Mouse (Mus musculus) midbrain, embryonic 16.5 days (tissue): Measurements from ENCODE around the gene Grin2a. TPM values are rescaled to one million over a fixed set of nuclear protein-coding genes. Genes with fewer than 3 reads are reported as not detected.

Source experiments
- ATAC-seq: fragments of 200-750 bp; cut with Nextera tagmentation; 2 replicates; pipeline ENCODE4 v1.8.0; 2017; ENCODE audit warnings: moderate TSS enrichment
- H3K27ac ChIP-seq: fragments of 300-500 bp; sonication (generic); 2 replicates; pipeline ENCODE4 v1.5.1; 2014; ENCODE audit warnings: mild to moderate bottlenecking, low read length, mixed read lengths
- H3K27me3 ChIP-seq: fragments of 300-500 bp; sonication (generic); 2 replicates; pipeline ENCODE4 v1.6.1; 2014; ENCODE audit warnings: low read depth, low read length, mixed read lengths; ENCODE audit not compliant: control insufficient read depth, insufficient read depth
- H3K36me3 ChIP-seq: fragments of 300-500 bp; sonication (generic); 2 replicates; pipeline ENCODE4 v1.6.1; 2014; ENCODE audit warnings: mild to moderate bottlenecking, low read length, moderate library complexity, mixed read lengths; ENCODE audit not compliant: control insufficient read depth, insufficient read depth
- H3K4me1 ChIP-seq: fragments of 300-500 bp; sonication (generic); 2 replicates; pipeline ENCODE4 v1.6.1; 2014; ENCODE audit warnings: mild to moderate bottlenecking, low read length, mixed read lengths; ENCODE audit not compliant: control insufficient read depth, insufficient read depth
- H3K4me2 ChIP-seq: fragments of 300-500 bp; sonication (generic); 2 replicates; pipeline ENCODE4 v1.6.1; 2014; ENCODE audit warnings: mild to moderate bottlenecking, low read length, mixed read lengths
- H3K4me3 ChIP-seq: fragments of 300-500 bp; sonication (generic); 2 replicates; pipeline ENCODE4 v1.5.1; 2014; ENCODE audit warnings: low read depth, mild to moderate bottlenecking, low read length, moderate library complexity, mixed read lengths
- H3K9ac ChIP-seq: fragments of 300-500 bp; sonication (generic); 2 replicates; pipeline ENCODE4 v1.6.1; 2014; ENCODE audit warnings: low read depth, low read length, mixed read lengths
- H3K9me3 ChIP-seq: fragments of 300-500 bp; sonication (generic); replicated peaks from 2 replicates; pipeline ENCODE4 v1.6.1; 2014; ENCODE audit warnings: mild to moderate bottlenecking, low read length, mixed read lengths; ENCODE audit not compliant: control insufficient read depth, poor library complexity, severe bottlenecking
- WGBS: fragments of 180-500 bp; shearing (Covaris S2); extraction: QIAGEN DNeasy Blood & Tissue Kit; methylation state at CpG from one replicate; pipeline ENCODE4 v1.1.7; 2014; 5-methylcytosine and 5-hydroxymethylcytosine counted together
- polyA plus RNA-seq: library from polyadenylated mRNA; unstranded; fragments of >200 nt; fragmentation: Nextera tagmentation; extraction: Ambion mirVana; gene quantifications from 2 replicates; pipeline ENCODE4 v1.2.1, GENCODE M21; 2015

The Grin2a gene
- polyA plus RNA-seq, 1 experiment from 2014 or later, result 7.6 TPM

DNA sequence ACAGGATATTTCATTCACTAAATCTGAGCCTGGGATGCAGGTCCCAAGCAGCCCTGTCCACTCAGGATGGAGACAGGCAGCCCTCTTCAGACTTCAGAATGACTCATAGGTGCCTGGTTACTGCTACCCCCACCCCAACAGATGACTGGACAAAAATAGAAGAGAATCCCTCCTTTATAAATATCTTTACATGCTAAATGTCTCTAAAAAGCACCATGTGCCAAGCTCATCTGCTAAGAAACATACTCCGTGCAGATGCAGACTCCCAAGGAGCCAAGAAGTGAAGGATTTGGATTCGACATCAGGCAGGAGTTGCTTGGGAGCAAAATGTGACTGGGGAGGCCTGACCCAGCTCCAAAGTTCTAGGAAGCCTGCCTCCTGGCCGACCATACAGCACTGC is 46.1 kb downstream of the Grin2a start:
- Histone ChIP-seq H3K4me1 (no peaks in the 10 kb centered on the region), H3K4me2 (no peak overlapping the region), H3K9me3 (no peaks in the 10 kb centered on the region), H3K4me3 (no peak overlapping the region), H3K27me3 (no peaks in the 10 kb centered on the region), H3K27ac (no peak overlapping the region), H3K9ac (no peak overlapping the region), H3K36me3 (no peaks in the 10 kb centered on the region)
- WGBS, result 75% methylated on average over 3 of the region's 3 CpGs
- no peak for ATAC-seq

DNA sequence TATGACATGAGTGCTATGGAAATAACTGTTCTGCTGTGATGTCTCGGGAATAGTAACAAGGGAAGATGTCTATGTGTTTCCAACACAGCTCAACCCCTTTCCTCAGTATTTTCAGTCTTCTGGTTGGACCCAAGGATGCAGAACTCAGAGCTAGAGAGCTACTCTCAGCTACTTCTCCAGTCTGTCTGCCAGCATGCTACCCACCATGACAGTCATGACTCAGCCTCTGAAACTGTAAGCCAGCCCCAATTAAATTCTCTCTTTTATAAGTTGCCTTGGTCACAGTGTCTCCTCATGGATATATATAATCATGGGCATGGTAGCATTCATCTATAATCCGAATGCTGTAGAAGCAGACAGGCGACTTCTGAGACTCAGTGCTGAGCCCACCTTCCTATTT is 47.9 kb downstream of the Grin2a start:
- no peak overlapping the region for H3K4me3 ChIP-seq
- no peaks in the 10 kb centered on the region for H3K27me3 ChIP-seq
- no peak overlapping the region for H3K27ac ChIP-seq
- ATAC-seq, result no peak
- no peaks in the 10 kb centered on the region for H3K36me3 ChIP-seq
- H3K9ac ChIP-seq, result no peak overlapping the region
- 88% methylated on average over 3 of the region's 3 CpGs for WGBS
- H3K9me3 ChIP-seq, result no peaks in the 10 kb centered on the region
- no peak overlapping the region for H3K4me2 ChIP-seq
- H3K4me1 ChIP-seq, result no peaks in the 10 kb centered on the region

DNA sequence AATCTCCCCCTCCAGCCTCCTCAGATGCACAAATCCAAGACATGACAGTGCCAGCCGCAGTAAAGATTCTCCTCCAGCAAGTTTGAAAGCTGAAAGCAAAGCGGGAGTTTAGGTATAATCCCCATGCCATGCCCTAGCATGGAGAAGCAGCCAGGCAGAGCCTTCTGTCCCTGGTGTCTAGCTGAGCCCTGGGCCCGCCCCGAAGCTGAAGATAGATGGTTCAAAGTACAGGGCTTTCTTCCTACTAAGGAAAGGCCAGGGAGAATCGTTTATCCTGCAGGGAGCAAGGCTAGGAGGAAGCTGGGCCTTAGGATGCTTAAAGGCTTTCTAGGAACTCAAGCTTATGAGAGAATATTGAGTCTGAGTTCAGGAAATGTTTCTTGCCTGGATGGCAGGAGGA is 50.5 kb downstream of the Grin2a start:
- Histone ChIP-seq H3K27ac (no peak overlapping the region), H3K27me3 (no peaks in the 10 kb centered on the region), H3K9me3 (no peaks in the 10 kb centered on the region), H3K4me3 (no peak overlapping the region), H3K4me2 (no peak overlapping the region), H3K4me1 (no peaks in the 10 kb centered on the region), H3K36me3 (no peaks in the 10 kb centered on the region), H3K9ac (no peak overlapping the region)
- no peak for ATAC-seq
- WGBS, result 61% methylated on average over 5 of the region's 5 CpGs

DNA sequence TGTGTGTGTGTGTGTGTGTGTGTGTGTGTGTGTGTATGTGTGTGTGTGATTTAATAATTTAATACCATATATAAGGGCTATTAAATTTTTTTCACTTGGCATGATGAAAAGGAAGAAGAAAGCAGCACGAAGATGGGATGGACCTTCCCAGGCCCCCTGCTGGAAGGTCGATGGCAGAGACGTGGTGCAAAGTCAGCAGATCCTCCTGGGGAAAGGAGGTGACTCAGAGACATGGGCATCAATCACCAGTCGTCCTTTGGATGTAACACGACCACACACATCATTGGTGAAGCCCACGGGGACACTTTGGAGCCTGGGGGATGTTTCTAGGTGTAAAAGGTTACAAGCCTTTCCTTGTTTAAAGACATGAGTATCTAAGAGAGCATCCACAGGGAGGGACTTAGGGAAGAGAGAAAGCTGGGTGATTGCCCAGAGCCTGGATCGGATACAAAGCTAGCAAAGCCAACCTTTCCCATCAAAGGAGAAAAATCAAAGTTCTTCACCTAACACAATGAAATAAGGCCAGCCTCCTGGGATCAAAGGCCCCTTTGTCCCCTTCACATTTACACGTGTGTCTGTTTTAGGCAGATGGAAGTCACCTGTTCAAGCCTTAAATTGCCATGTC is 53.9 kb downstream of the Grin2a start:
- H3K27me3 ChIP-seq, result no peaks in the 10 kb centered on the region
- H3K27ac ChIP-seq, result no peak overlapping the region
- no peaks in the 10 kb centered on the region for H3K36me3 ChIP-seq
- 58% methylated on average over 8 of the region's 8 CpGs for WGBS
- no peak overlapping the region for H3K4me2 ChIP-seq
- H3K4me1 ChIP-seq, result no peaks in the 10 kb centered on the region
- no peak overlapping the region for H3K9ac ChIP-seq
- no peak for ATAC-seq
- no peaks in the 10 kb centered on the region for H3K9me3 ChIP-seq
- H3K4me3 ChIP-seq, result no peak overlapping the region

DNA sequence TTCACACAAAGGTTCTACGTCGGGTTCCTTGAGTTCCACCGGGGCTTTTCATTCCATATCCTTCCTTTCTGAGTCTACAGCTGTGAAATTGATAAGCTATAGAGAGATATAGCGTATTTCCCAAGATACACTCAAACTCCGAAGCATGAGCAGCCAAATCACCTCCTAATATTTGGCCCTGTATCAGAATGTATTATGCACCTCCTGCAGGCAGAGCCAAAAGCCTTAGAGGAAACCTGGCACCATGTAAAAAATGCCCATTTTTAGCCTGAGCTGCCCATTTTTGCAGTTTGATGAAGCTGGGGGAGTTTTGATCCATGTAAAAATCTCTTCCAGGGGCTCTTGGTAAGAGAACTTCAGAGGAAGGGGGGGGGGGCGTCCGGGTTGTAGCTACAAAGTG is 54.6 kb downstream of the Grin2a start:
- H3K4me3 ChIP-seq, result no peak overlapping the region
- no peak for ATAC-seq
- WGBS, result 87% methylated on average over 7 of the region's 7 CpGs
- H3K4me1 ChIP-seq, result no peaks in the 10 kb centered on the region
- no peaks in the 10 kb centered on the region for H3K9me3 ChIP-seq
- no peaks in the 10 kb centered on the region for H3K27me3 ChIP-seq
- no peak overlapping the region for H3K9ac ChIP-seq
- H3K36me3 ChIP-seq, result no peaks in the 10 kb centered on the region
- H3K4me2 ChIP-seq, result no peak overlapping the region
- no peak overlapping the region for H3K27ac ChIP-seq

DNA sequence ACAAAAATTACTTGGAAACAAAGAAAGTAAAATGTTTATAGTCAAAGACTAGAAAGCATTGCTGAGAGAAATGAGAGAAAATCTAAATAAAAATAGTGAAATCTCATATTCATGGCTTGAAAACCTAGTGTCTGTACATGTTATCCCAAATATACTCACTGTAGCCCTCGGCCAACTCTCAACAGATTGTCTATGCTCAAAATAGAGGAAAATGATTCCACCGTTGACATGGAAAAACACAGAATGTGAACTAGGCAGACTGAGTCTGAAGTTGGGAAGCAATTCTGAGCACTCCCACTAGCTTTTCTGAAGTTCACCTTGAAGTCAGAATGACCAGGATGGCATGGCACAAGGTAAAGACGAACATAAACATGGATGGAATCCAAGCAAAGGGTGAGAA is 84.7 kb downstream of the Grin2a start:
- no peak overlapping the region for H3K27ac ChIP-seq
- H3K4me2 ChIP-seq, result no peak overlapping the region
- H3K4me1 ChIP-seq, result no peaks in the 10 kb centered on the region
- H3K9me3 ChIP-seq, result no peaks in the 10 kb centered on the region
- 88% methylated on average over 3 of the region's 3 CpGs for WGBS
- no peaks in the 10 kb centered on the region for H3K27me3 ChIP-seq
- no peaks in the 10 kb centered on the region for H3K36me3 ChIP-seq
- H3K4me3 ChIP-seq, result no peak overlapping the region
- H3K9ac ChIP-seq, result no peak overlapping the region
- ATAC-seq, result no peak

DNA sequence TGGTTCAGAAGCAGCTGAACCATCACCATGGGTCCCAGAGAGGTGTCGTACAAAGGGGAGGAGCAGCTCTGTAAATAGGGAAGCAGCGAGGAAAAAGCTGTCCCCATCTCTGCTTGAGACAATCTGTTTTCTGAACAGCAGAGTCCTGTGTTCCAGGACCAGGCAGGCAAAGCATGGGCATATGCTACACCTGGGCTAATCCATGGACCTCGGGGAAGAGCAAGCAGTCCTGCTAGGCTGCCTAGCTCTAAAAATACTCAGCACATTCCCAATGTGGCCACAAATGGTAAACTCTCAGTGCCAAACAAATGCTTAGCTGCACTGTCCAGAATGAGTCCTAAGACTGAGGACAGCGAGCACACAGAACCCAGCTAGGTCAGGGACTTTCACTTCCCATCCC is 86.1 kb downstream of the Grin2a start:
- H3K4me3 ChIP-seq, result no peak overlapping the region
- H3K4me2 ChIP-seq, result no peak overlapping the region
- H3K27me3 ChIP-seq, result no peaks in the 10 kb centered on the region
- ATAC-seq, result no peak
- 85% methylated on average over 4 of the region's 4 CpGs for WGBS
- no peak overlapping the region for H3K9ac ChIP-seq
- no peak overlapping the region for H3K27ac ChIP-seq
- H3K36me3 ChIP-seq, result no peaks in the 10 kb centered on the region
- no peaks in the 10 kb centered on the region for H3K4me1 ChIP-seq
- H3K9me3 ChIP-seq, result no peaks in the 10 kb centered on the region

DNA sequence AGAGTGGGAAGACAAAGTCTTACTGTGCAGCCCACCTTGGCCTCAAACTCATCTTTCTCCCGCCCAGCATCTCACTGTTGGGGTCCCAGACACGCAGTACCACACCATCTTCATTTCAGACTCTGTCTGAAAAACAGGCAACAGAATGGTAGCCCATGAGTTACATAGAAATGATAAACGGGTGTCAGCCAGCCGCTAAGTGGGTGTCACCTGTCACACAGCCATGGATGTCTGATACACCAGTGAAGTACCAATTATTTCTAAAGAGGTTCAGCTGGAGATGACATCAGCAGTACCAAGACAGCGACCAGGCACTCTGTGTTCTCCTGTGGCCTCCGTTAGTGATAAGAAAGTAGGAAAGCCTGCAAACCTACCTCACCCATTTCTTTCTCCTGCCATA is 90.9 kb downstream of the Grin2a start:
- ATAC-seq, result no peak
- Histone ChIP-seq H3K27ac (no peak overlapping the region), H3K9ac (no peak overlapping the region), H3K27me3 (no peaks in the 10 kb centered on the region), H3K4me1 (no peaks in the 10 kb centered on the region), H3K36me3 (no peaks in the 10 kb centered on the region), H3K4me2 (no peak overlapping the region), H3K9me3 (no peaks in the 10 kb centered on the region), H3K4me3 (no peak overlapping the region)
- WGBS, result 86% methylated on average over 6 of the region's 6 CpGs

DNA sequence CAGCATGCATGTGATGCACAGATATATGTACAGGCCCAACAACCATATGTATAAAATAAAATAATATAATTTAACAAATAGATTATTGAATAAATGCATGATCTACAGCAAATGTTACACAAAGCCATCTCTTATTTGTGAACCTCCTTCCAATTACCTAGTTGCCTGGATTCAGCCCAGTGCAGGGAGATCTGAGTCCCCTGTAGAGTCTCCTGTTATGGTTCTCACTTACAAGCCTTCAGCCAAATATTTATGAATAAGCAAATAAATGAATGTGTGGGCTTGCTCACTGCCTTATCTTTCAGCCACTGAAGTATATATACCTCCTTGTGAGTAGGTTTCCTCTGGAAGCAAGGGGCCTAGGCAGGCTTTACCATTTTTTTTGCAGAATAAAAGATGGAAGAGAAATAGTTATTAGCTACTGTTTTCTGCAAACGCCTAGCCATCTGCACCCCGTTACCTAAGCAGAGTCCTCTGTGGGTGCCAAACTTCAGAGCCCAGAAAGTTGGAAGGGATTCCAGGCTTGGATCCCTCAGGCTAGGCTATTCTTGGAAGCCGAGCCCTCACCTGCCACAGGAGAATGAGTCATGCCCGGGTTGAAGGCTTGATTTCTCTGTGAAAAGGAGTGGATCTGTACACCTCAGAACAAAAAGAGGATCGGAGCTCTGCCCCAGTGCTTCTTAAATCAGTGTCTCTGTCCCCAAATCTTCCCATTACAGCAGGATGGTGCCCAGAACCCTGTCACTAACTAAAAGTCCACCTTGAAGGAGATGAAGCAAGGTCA is 92.5 kb downstream of the Grin2a start:
- no peak overlapping the region for H3K27ac ChIP-seq
- H3K9me3 ChIP-seq, result no peaks in the 10 kb centered on the region
- no peaks in the 10 kb centered on the region for H3K4me1 ChIP-seq
- H3K4me2 ChIP-seq, result no peak overlapping the region
- no peak overlapping the region for H3K9ac ChIP-seq
- no peak for ATAC-seq
- 87% methylated on average over 5 of the region's 5 CpGs for WGBS
- no peaks in the 10 kb centered on the region for H3K27me3 ChIP-seq
- no peaks in the 10 kb centered on the region for H3K36me3 ChIP-seq
- no peak overlapping the region for H3K4me3 ChIP-seq
